Mouse (Mus musculus) hindbrain, embryonic 11.5 days (tissue): ENCODE data around the gene Arhgap23. TPM values are rescaled to one million over a fixed set of nuclear protein-coding genes. Genes with fewer than 3 reads are reported as not detected.

Experiments
- ATAC-seq: fragments of 200-750 bp; cut with Nextera tagmentation; 2 replicates; pipeline ENCODE4 v1.8.0; 2017; ENCODE audit warnings: mild to moderate bottlenecking, moderate TSS enrichment, moderate library complexity; ENCODE audit not compliant: low FRiP score
- DNase-seq: peaks from one replicate; pipeline ENCODE4 v3.0.0-alpha.2; 2015; ENCODE audit warnings: low spot score
- H3K27ac ChIP-seq: fragments of 300-500 bp; sonication (generic); 2 replicates; pipeline ENCODE4 v1.5.1; 2014; ENCODE audit warnings: mild to moderate bottlenecking, low read depth, low read length
- H3K27me3 ChIP-seq: fragments of 300-500 bp; sonication (generic); 2 replicates; pipeline ENCODE4 v1.6.1; 2014; ENCODE audit warnings: mild to moderate bottlenecking, low read length, moderate library complexity, mixed read lengths; ENCODE audit not compliant: control insufficient read depth, insufficient read depth
- H3K36me3 ChIP-seq: fragments of 300-500 bp; sonication (generic); 2 replicates; pipeline ENCODE4 v1.6.1; 2014; ENCODE audit warnings: mild to moderate bottlenecking, low read length, moderate library complexity, mixed read lengths; ENCODE audit not compliant: control insufficient read depth, insufficient read depth
- H3K4me1 ChIP-seq: fragments of 300-500 bp; sonication (generic); replicated peaks from 2 replicates; pipeline ENCODE4 v1.6.1; 2014; ENCODE audit warnings: low read length, mixed read lengths; ENCODE audit not compliant: control insufficient read depth, insufficient read depth
- H3K4me2 ChIP-seq: fragments of 300-500 bp; sonication (generic); replicated peaks from 2 replicates; pipeline ENCODE4 v1.6.1; 2014; ENCODE audit warnings: mild to moderate bottlenecking, low read depth, low read length
- H3K4me3 ChIP-seq: fragments of 300-500 bp; sonication (generic); 2 replicates; pipeline ENCODE4 v1.5.1; 2014; ENCODE audit warnings: low read depth, low read length
- H3K9ac ChIP-seq: fragments of 300-500 bp; sonication (generic); 2 replicates; pipeline ENCODE4 v1.6.1; 2014; ENCODE audit warnings: low read depth, low read length
- H3K9me3 ChIP-seq: fragments of 300-500 bp; sonication (generic); 2 replicates; pipeline ENCODE4 v1.6.1; 2016; ENCODE audit warnings: low read length; ENCODE audit not compliant: control insufficient read depth
- WGBS: fragments of 180-500 bp; shearing (Covaris S2); extraction: QIAGEN DNeasy Blood & Tissue Kit; methylation state at CpG from one replicate; pipeline ENCODE4 v1.1.7; 2014; 5-methylcytosine and 5-hydroxymethylcytosine counted together
- polyA plus RNA-seq: library from polyadenylated mRNA; unstranded; fragments of >200 nt; fragmentation: Nextera tagmentation; extraction: Ambion mirVana; gene quantifications from 2 replicates; pipeline ENCODE4 v1.2.1, GENCODE M21; 2014

The Arhgap23 gene
- polyA plus RNA-seq, 1 experiment from 2014 or later: 3.5 TPM

DNA sequence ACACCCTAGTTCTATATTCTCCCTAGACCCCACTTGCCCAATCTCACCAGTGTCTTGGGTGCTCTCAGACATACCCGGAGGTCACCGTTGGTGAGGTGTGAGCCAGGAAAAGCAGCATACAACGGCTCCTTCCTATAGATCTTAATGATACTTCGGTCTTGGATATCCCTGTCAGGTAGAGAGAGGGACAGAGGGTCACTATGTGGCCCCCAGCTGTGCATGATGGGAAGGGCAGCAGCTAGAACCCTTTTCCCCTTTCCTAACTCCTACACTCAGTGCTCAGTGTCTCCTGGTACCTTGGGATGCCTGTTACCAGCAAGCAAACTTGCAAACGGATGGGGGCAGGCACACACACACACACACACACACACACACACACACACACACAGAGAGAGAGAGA lies 120.3 kb downstream of the Arhgap23 start:
- Histone ChIP-seq H3K4me3 (no peak overlapping the region), H3K27ac (no peak overlapping the region), H3K4me2 (no peak overlapping the region), H3K9me3 (no peaks in the 10 kb centered on the region), H3K9ac (no peak overlapping the region), H3K4me1 (peaks cover 21% of the 10 kb centered on the region), H3K27me3 (peaks cover 70% of the 10 kb centered on the region), H3K36me3 (no peaks in the 10 kb centered on the region)
- ATAC-seq (no peak), DNase-seq (peak; percentile 18)
- WGBS: 43% methylated on average over 5 of the region's 5 CpGs

GRCm38 (mm10) chr11:97536083-97536747 lies 120.9 kb downstream of the Arhgap23 start:
- WGBS: 10% methylated on average over 35 of the region's 35 CpGs
- Histone ChIP-seq H3K9me3 (no peaks in the 10 kb centered on the region), H3K27me3 (peaks cover 67% of the 10 kb centered on the region), H3K9ac (no peak overlapping the region), H3K4me3 (peak overlapping the region; percentile 22; the same call in 1 of the 2 replicates), H3K36me3 (no peaks in the 10 kb centered on the region), H3K27ac (no peak overlapping the region), H3K4me2 (peak overlapping the region; percentile 38; the same call in 1 of the 2 replicates), H3K4me1 (peaks cover 24% of the 10 kb centered on the region)
- DNase-seq (peak; percentile 25), ATAC-seq (no peak)

DNA sequence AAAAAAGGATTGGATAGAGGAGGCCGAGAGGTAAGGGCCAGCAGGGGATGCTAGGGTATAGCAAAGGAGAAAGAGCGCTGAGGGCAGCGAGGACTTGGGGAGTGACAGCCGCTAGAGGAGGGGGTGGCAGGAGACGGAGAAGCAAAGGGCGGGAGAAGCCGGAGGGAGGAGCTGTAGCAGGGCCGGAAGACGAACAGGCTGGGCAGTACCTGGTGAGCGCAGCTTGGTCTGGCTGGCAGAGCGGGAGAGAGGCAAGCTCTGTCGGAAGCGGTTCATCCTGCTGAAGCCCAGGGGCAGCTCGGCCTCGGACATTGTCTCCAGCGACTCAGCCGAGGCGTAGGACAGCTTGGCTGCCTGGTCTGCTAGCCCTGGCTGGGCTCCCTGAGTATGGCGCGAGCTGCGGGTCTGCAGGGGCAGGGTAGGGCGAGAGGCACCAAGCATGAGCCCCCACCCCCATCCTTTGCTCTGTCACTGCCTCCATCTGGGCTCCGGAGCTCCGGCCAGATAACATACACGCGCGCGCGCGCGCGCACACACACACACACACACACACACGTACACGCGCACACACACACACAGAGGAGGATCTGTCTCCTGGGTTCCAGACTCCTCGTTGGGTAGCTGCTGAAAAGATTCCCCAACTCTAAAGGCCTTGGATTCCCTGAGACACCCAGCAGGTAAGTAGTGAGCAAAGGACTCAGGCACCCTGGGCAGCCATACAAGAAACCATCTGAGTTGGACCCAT lies 121.7 kb downstream of the Arhgap23 start:
- under 1% methylated on average over 29 of the region's 36 CpGs for WGBS
- no peak; the same call in 1 of the 2 replicates for ATAC-seq
- H3K4me1 ChIP-seq: peaks cover 24% of the 10 kb centered on the region
- H3K4me3 ChIP-seq: peak overlapping the region; percentile 22
- peaks cover 66% of the 10 kb centered on the region for H3K27me3 ChIP-seq
- peak; percentile 59 for DNase-seq
- H3K27ac ChIP-seq: no peak overlapping the region
- H3K4me2 ChIP-seq: peak overlapping the region; percentile 38
- no peaks in the 10 kb centered on the region for H3K9me3 ChIP-seq
- H3K9ac ChIP-seq: no peak overlapping the region
- no peaks in the 10 kb centered on the region for H3K36me3 ChIP-seq

DNA sequence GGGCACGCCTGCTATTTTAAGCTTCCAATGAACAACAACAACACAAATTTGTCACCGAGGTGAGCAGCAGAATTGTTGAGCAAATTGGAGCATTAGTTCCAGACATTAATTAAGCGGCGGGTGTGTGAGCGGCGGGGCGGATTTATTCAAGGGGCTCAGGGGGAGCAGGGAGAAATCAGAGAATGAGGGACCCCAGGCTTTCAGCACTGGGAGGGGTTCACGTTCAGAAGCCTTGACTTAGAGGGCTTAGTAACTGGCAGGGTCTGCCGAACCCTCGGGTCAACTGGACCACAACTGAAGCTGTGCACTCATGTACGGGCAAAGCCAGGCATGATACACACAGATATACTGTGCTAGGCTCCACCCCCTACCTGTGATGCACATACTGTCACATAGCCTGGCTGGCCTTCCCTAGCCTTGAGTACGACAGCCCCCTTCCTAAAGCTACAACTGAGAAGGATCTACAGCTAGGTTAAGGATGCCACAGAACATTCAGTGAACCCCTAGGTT lies 122.3 kb downstream of the Arhgap23 start:
- peaks cover 20% of the 10 kb centered on the region for H3K4me1 ChIP-seq
- H3K4me3 ChIP-seq: peak overlapping the region; percentile 22
- H3K9ac ChIP-seq: no peak overlapping the region
- no peaks in the 10 kb centered on the region for H3K9me3 ChIP-seq
- H3K27ac ChIP-seq: no peak overlapping the region
- ATAC-seq (no peak), DNase-seq (no peak)
- 22% methylated on average over 12 of the region's 12 CpGs for WGBS
- peaks cover 59% of the 10 kb centered on the region for H3K27me3 ChIP-seq
- no peaks in the 10 kb centered on the region for H3K36me3 ChIP-seq
- peak overlapping the region; percentile 38; the same call in 1 of the 2 replicates for H3K4me2 ChIP-seq

DNA sequence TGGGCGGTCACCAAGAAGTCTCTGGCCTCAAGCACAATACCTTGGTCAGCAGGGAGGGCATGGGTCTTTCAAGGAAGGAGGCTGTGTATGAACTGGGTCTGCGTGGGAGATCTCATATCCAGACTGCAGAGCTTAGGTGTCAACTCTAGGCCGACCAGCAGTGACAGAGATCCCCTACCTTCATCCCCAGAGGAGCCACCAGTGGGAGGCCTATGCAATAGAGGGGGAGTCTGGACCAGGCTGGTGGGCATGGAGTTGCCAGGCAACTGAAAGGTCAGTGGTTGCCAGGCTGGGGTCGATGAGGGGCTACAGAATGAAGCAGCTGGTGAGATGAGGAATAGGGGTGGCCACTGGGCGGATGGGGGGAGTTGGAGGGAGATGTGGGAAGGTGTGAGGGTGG lies 124.3 kb downstream of the Arhgap23 start:
- H3K27ac ChIP-seq: no peak overlapping the region
- H3K9me3 ChIP-seq: no peaks in the 10 kb centered on the region
- no peak overlapping the region for H3K4me3 ChIP-seq
- H3K36me3 ChIP-seq: no peaks in the 10 kb centered on the region
- WGBS: 40% methylated on average over 5 of the region's 5 CpGs
- ATAC-seq (no peak), DNase-seq (no peak)
- H3K27me3 ChIP-seq: peaks cover 42% of the 10 kb centered on the region
- peaks cover 12% of the 10 kb centered on the region for H3K4me1 ChIP-seq
- H3K4me2 ChIP-seq: no peak overlapping the region
- H3K9ac ChIP-seq: no peak overlapping the region

DNA sequence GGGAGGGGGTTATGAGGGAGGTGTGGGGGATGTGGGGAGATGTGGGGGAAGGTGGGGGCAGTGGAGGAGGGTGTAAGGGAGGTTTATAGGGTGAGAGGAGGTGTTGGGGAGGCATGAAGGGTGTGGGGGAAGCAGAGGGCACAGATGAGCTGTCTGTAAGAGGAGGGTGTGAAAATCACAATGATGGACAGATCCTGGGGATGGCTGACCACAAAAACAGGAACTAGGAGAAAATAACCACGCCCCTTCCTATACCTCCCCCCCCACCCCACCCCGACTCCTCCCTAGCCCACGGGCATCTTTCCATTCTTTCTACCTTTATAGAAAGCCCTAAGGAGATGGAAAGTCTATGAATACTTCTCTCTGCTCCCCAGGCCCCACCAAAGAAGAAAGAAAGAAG lies 124.8 kb downstream of the Arhgap23 start:
- Histone ChIP-seq H3K4me2 (no peak overlapping the region), H3K4me1 (peaks cover 7% of the 10 kb centered on the region), H3K27ac (no peak overlapping the region), H3K9ac (no peak overlapping the region), H3K36me3 (no peaks in the 10 kb centered on the region), H3K4me3 (no peak overlapping the region), H3K9me3 (no peaks in the 10 kb centered on the region), H3K27me3 (peaks cover 41% of the 10 kb centered on the region)
- WGBS: 76% methylated on average over 3 of the region's 3 CpGs
- no peak for ATAC-seq
- DNase-seq: no peak

DNA sequence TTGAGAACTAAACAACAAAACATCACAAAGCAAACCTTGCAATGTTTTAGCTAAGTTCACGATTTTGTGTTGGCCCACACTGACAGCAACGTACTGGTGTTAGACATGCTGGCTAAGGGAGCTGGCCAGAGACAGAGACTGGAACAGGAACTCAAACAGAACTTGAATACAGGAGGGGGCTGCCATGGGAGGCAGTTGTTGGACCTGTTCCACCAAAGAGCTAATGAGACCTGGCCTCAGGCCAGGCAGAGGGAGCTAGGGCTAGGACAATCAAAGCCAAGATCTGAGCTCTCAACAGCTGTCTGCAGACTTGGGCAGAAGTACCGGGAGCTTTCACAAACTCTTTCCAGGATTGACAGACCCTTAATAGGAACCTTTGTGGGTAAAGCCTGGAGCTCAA lies 125.3 kb downstream of the Arhgap23 start:
- no peak overlapping the region for H3K4me2 ChIP-seq
- ATAC-seq: no peak
- peaks cover 6% of the 10 kb centered on the region for H3K4me1 ChIP-seq
- no peak overlapping the region for H3K27ac ChIP-seq
- no peak overlapping the region for H3K4me3 ChIP-seq
- H3K27me3 ChIP-seq: peaks cover 36% of the 10 kb centered on the region
- DNase-seq: no peak
- H3K9me3 ChIP-seq: no peaks in the 10 kb centered on the region
- whole genome bisulfite sequencing: 67% methylated on average over 3 of the region's 3 CpGs
- H3K9ac ChIP-seq: no peak overlapping the region
- H3K36me3 ChIP-seq: no peaks in the 10 kb centered on the region

GRCm38 (mm10) chr11:97542171-97543150 lies 127.1 kb downstream of the Arhgap23 start:
- DNase-seq (no peak), ATAC-seq (no peak)
- Histone ChIP-seq H3K9ac (no peak overlapping the region), H3K27ac (no peak overlapping the region), H3K27me3 (peaks cover 26% of the 10 kb centered on the region), H3K4me3 (no peak overlapping the region), H3K4me2 (no peak overlapping the region), H3K4me1 (peaks cover 13% of the 10 kb centered on the region), H3K36me3 (no peaks in the 10 kb centered on the region), H3K9me3 (no peaks in the 10 kb centered on the region)
- WGBS: 71% methylated on average over 22 of the region's 22 CpGs
